Mouse (Mus musculus) adrenal gland, adult 8-10 months (tissue): ENCODE data around the gene Slc7a5. TPM values are rescaled to one million over a fixed set of nuclear protein-coding genes. Genes with fewer than 3 reads are reported as not detected.

Experiments
- DNase-seq: peaks from one replicate; pipeline ENCODE4 v3.0.0; 2022
- total RNA-seq, 4 experiments: library from RNA; stranded (reverse); gene quantifications; 2 replicates each; pipeline ENCODE4 v1.2.4; 2022

The Slc7a5 gene
- total RNA-seq, 4 experiments from 2014 or later, result 51.8 to 96.5 (median 70.3) TPM

- DNase-seq, result no peak
Observed at GRCm38 (mm10) chr8:121906542-121907512, 667 bp downstream of the Slc7a5 start.

GRCm38 (mm10) chr8:121905864-121906263 is 1.6 kb downstream of the Slc7a5 start:
- no peak for DNase-seq

GRCm38 (mm10) chr8:121905420-121905819 is 2.1 kb downstream of the Slc7a5 start:
- no peak for DNase-seq

- no peak for DNase-seq
Observed at GRCm38 (mm10) chr8:121904999-121905398, 2.5 kb downstream of the Slc7a5 start.

- DNase-seq, result no peak
Observed at GRCm38 (mm10) chr8:121903977-121904376, 3.5 kb downstream of the Slc7a5 start.

GRCm38 (mm10) chr8:121901498-121902236 is 5.8 kb downstream of the Slc7a5 start:
- DNase-seq, result peak; percentile 84

- DNase-seq, result no peak
Observed at GRCm38 (mm10) chr8:121899180-121900044, 8.1 kb downstream of the Slc7a5 start.

GRCm38 (mm10) chr8:121898401-121898931 is 9.0 kb downstream of the Slc7a5 start:
- peak; percentile 87 for DNase-seq

- peak; percentile 45 for DNase-seq
Observed at GRCm38 (mm10) chr8:121897871-121898381, 9.6 kb downstream of the Slc7a5 start.

- no peak for DNase-seq
Observed at GRCm38 (mm10) chr8:121897205-121897604, 10.3 kb downstream of the Slc7a5 start.

GRCm38 (mm10) chr8:121896476-121897145 is 10.9 kb downstream of the Slc7a5 start:
- DNase-seq, result no peak

- no peak for DNase-seq
Observed at GRCm38 (mm10) chr8:121895910-121896309, 11.6 kb downstream of the Slc7a5 start.

- no peak for DNase-seq
Observed at GRCm38 (mm10) chr8:121892875-121893274, 14.6 kb downstream of the Slc7a5 start.

GRCm38 (mm10) chr8:121889810-121890785 is 17.4 kb downstream of the Slc7a5 start:
- no peak for DNase-seq

- DNase-seq, result no peak
Observed at GRCm38 (mm10) chr8:121889317-121889716, 18.2 kb downstream of the Slc7a5 start.

GRCm38 (mm10) chr8:121887547-121887946 is 19.9 kb downstream of the Slc7a5 start:
- DNase-seq, result no peak

- no peak for DNase-seq
Observed at GRCm38 (mm10) chr8:121885433-121885832, 22.1 kb downstream of the Slc7a5 start.

GRCm38 (mm10) chr8:121885001-121885400 is 22.5 kb downstream of the Slc7a5 start:
- DNase-seq, result no peak

- no peak for DNase-seq
Observed at GRCm38 (mm10) chr8:121884181-121884580, 23.3 kb downstream of the Slc7a5 start.

- no peak for DNase-seq
Observed at GRCm38 (mm10) chr8:121881921-121882320, 25.6 kb downstream of the Slc7a5 start.
